Mouse (Mus musculus) lung, postnatal 0 days (tissue): ENCODE measurements around the gene Ube2d3. TPM values are rescaled to one million over a fixed set of nuclear protein-coding genes. Genes with fewer than 3 reads are reported as not detected.

Experiments
- ATAC-seq: fragments of 200-750 bp; cut with Nextera tagmentation; 2 replicates; pipeline ENCODE4 v1.8.0; 2017; ENCODE audit warnings: moderate library complexity
- DNase-seq: peaks from one replicate; pipeline ENCODE4 v3.0.0-alpha.2; 2016; ENCODE audit warnings: low spot score
- H3K27ac ChIP-seq: fragments of 300-500 bp; sonication (generic); 2 replicates; pipeline ENCODE4 v1.5.1; 2014; ENCODE audit warnings: antibody characterized with exemption, mild to moderate bottlenecking, low read length, mixed read lengths
- H3K27me3 ChIP-seq: fragments of 300-500 bp; sonication (generic); replicated peaks from 2 replicates; pipeline ENCODE4 v1.6.1; 2014; ENCODE audit warnings: low read length, mixed read lengths; ENCODE audit not compliant: insufficient read depth
- H3K36me3 ChIP-seq: fragments of 300-500 bp; sonication (generic); 2 replicates; pipeline ENCODE4 v1.6.1; 2014; ENCODE audit warnings: low read length, mixed read lengths; ENCODE audit not compliant: insufficient read depth
- H3K4me1 ChIP-seq: fragments of 300-500 bp; sonication (generic); 2 replicates; pipeline ENCODE4 v1.6.1; 2014; ENCODE audit warnings: antibody characterized with exemption, low read depth, low read length, mixed read lengths; ENCODE audit not compliant: insufficient read depth
- H3K4me2 ChIP-seq: fragments of 300-500 bp; sonication (generic); replicated peaks from 2 replicates; pipeline ENCODE4 v1.6.1; 2014; ENCODE audit warnings: low read depth, mild to moderate bottlenecking, low read length, moderate library complexity, mixed read lengths
- H3K4me3 ChIP-seq: fragments of 300-500 bp; sonication (generic); 2 replicates; pipeline ENCODE4 v1.5.1; 2014; ENCODE audit warnings: low read depth, low read length
- H3K9ac ChIP-seq: fragments of 300-500 bp; sonication (generic); replicated peaks from 2 replicates; pipeline ENCODE4 v1.6.1; 2014; ENCODE audit warnings: low read depth, mild to moderate bottlenecking
- H3K9me3 ChIP-seq: fragments of 300-500 bp; sonication (generic); 2 replicates; pipeline ENCODE4 v1.6.1; 2016; ENCODE audit warnings: low read length, mixed read lengths
- CTCF ChIP-seq: IDR thresholded peaks from 2 replicates; pipeline ENCODE4 v1.5.1; 2016; ENCODE audit warnings: antibody characterized with exemption, mild to moderate bottlenecking
- EP300 ChIP-seq: IDR thresholded peaks from 2 replicates; pipeline ENCODE4 v1.6.1; 2016; ENCODE audit warnings: antibody characterized with exemption, mild to moderate bottlenecking, control low read depth
- WGBS: fragments of 180-500 bp; shearing (Covaris S2); extraction: QIAGEN DNeasy Blood & Tissue Kit; methylation state at CpG from one replicate; pipeline ENCODE4 v1.1.7; 2014; 5-methylcytosine and 5-hydroxymethylcytosine counted together
- polyA plus RNA-seq: library from polyadenylated mRNA; unstranded; fragments of >200 nt; fragmentation: Nextera tagmentation; extraction: Ambion mirVana; gene quantifications from 2 replicates; pipeline ENCODE4 v1.2.1, GENCODE M21; 2015

The Ube2d3 gene
- polyA plus RNA-seq, 1 experiment from 2014 or later: 386 TPM

DNA sequence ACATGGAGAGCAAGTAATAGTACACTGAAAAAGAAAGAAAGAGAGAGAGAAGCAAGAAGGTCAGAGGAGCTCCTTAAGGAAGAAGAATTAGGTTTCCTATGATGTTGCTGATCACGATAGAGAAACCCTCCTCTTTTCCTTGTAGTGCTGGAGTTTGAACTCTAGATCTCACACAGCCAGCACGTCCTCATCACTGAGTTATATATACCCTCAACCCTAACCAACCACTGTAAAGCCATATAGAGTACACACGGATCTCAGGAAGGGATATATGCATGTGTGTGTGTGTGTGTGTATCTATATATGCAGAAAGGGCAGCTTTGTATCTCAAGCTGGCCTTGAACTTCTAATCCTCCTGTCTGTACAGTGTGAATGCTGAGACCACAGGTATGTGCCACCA lies 20.7 kb upstream of the Ube2d3 start:
- Histone ChIP-seq H3K36me3 (no peaks in the 10 kb centered on the region), H3K9me3 (no peaks in the 10 kb centered on the region), H3K27me3 (no peaks in the 10 kb centered on the region), H3K4me1 (no peaks in the 10 kb centered on the region), H3K4me2 (no peak overlapping the region), H3K4me3 (no peak overlapping the region), H3K27ac (no peak overlapping the region), H3K9ac (no peak overlapping the region)
- TF ChIP-seq CTCF: no peak
- TF ChIP-seq EP300: no peak
- WGBS: 83% methylated on average over 3 of the region's 3 CpGs
- DNase-seq (no peak), ATAC-seq (no peak)

DNA sequence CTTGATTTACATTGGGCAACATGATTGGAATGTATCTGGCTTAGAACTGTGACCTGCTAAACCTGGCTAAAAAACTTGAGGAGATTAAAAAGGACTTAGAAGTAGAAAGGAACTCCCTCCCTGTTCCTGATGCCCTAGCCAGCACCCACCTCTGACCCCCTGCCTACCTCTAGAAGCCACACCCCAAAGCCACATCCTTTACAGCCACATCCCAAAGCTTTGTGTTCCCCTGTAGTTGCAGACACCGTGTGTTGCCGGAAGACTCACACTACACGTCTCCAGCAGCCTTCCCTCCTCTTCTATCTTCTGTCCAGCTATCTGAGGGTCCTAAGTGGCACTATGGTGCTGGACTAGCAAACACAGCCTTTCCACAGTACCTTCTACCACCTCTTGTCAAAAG lies 20.1 kb upstream of the Ube2d3 start:
- no peaks in the 10 kb centered on the region for H3K27me3 ChIP-seq
- ATAC-seq: no peak
- no peaks in the 10 kb centered on the region for H3K36me3 ChIP-seq
- no peaks in the 10 kb centered on the region for H3K4me1 ChIP-seq
- no peak overlapping the region for H3K27ac ChIP-seq
- H3K4me2 ChIP-seq: no peak overlapping the region
- H3K9ac ChIP-seq: no peak overlapping the region
- TF ChIP-seq EP300: no peak
- TF ChIP-seq CTCF: no peak
- 68% methylated on average over 3 of the region's 3 CpGs for WGBS
- H3K9me3 ChIP-seq: no peaks in the 10 kb centered on the region
- H3K4me3 ChIP-seq: no peak overlapping the region
- no peak for DNase-seq

DNA sequence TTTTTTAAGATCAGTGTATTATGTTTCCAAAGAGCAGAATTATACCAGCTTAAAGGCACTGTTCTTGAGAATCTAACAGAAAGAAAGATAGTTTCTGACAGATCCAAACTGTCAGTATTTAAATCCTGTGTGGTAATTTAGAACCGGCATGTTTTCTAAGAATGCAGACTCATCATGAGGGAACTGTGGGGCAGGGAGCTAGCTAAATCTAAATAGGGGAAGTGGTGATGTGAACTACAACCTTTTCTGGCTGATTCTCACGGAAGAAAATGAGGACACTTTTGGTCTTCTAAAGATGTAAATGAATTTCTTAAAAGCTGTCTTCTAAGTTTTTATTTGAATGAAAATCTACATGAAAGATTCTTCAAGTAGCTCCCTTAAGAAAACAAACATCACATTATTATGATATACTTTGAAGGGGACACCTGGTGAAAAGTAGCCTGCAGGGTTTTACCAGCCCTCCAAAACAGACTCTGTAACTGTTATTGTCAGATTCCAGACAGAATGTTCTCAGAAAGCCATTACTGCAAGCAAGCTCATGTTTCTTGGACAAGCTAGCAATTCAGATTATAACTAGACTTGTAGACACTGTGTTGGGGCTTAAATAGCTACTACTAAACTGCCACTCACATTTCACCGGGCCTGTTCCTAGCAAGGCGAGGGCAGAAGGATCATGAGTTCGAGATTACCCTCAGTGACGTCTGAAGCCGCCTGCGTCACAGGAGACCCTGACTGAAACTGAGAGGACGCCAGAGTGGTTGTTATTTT lies 17.2 kb upstream of the Ube2d3 start:
- WGBS: 83% methylated on average over 9 of the region's 9 CpGs
- Histone ChIP-seq H3K4me3 (no peak overlapping the region), H3K4me2 (no peak overlapping the region), H3K27ac (no peak overlapping the region), H3K36me3 (no peaks in the 10 kb centered on the region), H3K27me3 (no peaks in the 10 kb centered on the region), H3K9ac (no peak overlapping the region), H3K4me1 (no peaks in the 10 kb centered on the region), H3K9me3 (no peaks in the 10 kb centered on the region)
- TF ChIP-seq CTCF: no peak
- TF ChIP-seq EP300: no peak
- ATAC-seq (no peak), DNase-seq (no peak)

- H3K4me1 ChIP-seq: no peaks in the 10 kb centered on the region
- no peaks in the 10 kb centered on the region for H3K36me3 ChIP-seq
- DNase-seq (no peak), ATAC-seq (no peak)
- TF ChIP-seq EP300 (no peak), CTCF (no peak)
- H3K27ac ChIP-seq: no peak overlapping the region
- H3K9ac ChIP-seq: no peak overlapping the region
- no peaks in the 10 kb centered on the region for H3K27me3 ChIP-seq
- H3K9me3 ChIP-seq: no peaks in the 10 kb centered on the region
- H3K4me3 ChIP-seq: no peak overlapping the region
- no peak overlapping the region for H3K4me2 ChIP-seq
Measured at GRCm38 (mm10) chr3:135421310-135421594, 16.7 kb upstream of the Ube2d3 start.

GRCm38 (mm10) chr3:135422232-135422855 lies 15.6 kb upstream of the Ube2d3 start:
- H3K4me1 ChIP-seq: no peaks in the 10 kb centered on the region
- no peaks in the 10 kb centered on the region for H3K9me3 ChIP-seq
- no peaks in the 10 kb centered on the region for H3K36me3 ChIP-seq
- 12% methylated on average over 8 of the region's 8 CpGs for WGBS
- ATAC-seq: no peak
- H3K4me2 ChIP-seq: peak overlapping the region; percentile 69
- TF ChIP-seq EP300 (no peak), CTCF (no peak)
- H3K27ac ChIP-seq: peak overlapping the region; percentile 87
- H3K27me3 ChIP-seq: no peaks in the 10 kb centered on the region
- peak overlapping the region; percentile 57 for H3K9ac ChIP-seq
- DNase-seq: no peak
- peak overlapping the region; percentile 84 for H3K4me3 ChIP-seq

DNA sequence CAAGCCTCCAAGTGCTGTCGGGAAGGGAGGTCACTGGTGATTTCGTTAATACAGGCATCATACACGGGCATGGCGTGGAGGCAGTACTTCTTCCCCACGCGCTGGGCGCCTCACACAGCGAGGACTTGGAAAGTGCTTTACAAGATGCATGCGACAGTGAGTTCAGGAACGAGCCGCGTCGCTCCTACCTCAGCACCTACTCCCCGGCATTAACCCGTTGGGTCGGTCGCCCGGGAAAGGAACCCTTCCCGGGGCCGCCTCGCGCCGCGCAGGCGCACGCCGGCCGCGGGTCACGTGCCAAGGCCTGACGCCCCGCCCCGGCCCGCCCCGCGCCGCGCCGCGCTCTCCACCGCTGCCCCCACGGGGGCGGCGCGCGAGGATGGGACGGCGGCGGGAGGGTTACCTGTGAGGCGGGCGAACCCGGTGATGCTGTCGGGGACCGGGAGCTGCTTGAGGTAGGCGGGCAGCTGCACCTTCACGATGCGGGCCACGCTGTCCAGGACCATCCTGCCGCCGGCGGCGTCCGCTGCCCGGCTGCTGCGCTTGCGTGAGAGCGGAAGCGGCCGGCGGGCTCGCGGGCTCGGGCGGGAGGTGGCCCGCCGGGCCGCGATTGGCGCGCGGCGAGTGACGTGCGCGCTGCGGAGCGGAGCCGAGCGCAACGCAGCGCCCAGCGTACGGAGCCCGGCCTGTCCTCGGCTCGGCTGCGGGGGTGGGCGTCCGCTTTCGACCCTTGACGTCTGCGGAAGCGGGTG lies 14.9 kb upstream of the Ube2d3 start:
- Histone ChIP-seq H3K4me2 (peak overlapping the region; percentile 69), H3K4me1 (no peaks in the 10 kb centered on the region), H3K36me3 (no peaks in the 10 kb centered on the region), H3K4me3 (peak overlapping the region; percentile 84), H3K9ac (peak overlapping the region; percentile 57), H3K9me3 (no peaks in the 10 kb centered on the region), H3K27me3 (no peaks in the 10 kb centered on the region), H3K27ac (peak overlapping the region; percentile 87)
- under 1% methylated on average over 79 of the region's 103 CpGs for WGBS
- TF ChIP-seq CTCF (no peak; the same call in 1 of the 2 replicates), EP300 (no peak)
- peak; percentile 94 for DNase-seq
- peak; percentile 98 for ATAC-seq
